Mouse (Mus musculus) myocyte (in vitro differentiated cells): ENCODE results near the gene Etfbkmt.

Experiments
- CEBPB ChIP-seq: IDR thresholded peaks from 2 replicates; pipeline ENCODE4 v1.6.1; 2011; ENCODE audit warnings: mild to moderate bottlenecking, moderate library complexity; ENCODE audit not compliant: poor library complexity, insufficient read depth, severe bottlenecking
- E2F4 ChIP-seq: IDR thresholded peaks from one replicate; pipeline ENCODE4 v1.6.1; 2011; ENCODE audit warnings: mild to moderate bottlenecking, control low read depth, moderate library complexity; ENCODE audit not compliant: insufficient read depth
- MAX ChIP-seq: IDR thresholded peaks from one replicate; pipeline ENCODE4 v1.6.1; 2011; ENCODE audit warnings: low read depth, mild to moderate bottlenecking, control low read depth
- MYOD1 ChIP-seq, 3 experiments: IDR thresholded peaks; one replicate each; pipeline ENCODE4 v1.6.1; 2011; ENCODE audit warnings: control low read depth in 2 of 3, low read depth in 2 of 3, mild to moderate bottlenecking in 2 of 3, moderate library complexity in 1 of 3; ENCODE audit not compliant: insufficient read length in 2 of 3, control insufficient read depth in 1 of 3
- MYOG ChIP-seq, 3 experiments: IDR thresholded peaks; one replicate each; pipeline ENCODE4 v1.6.1; 2011; ENCODE audit warnings: control low read depth in 2 of 3, low read depth in 2 of 3, mild to moderate bottlenecking in 2 of 3; ENCODE audit not compliant: insufficient read length in 2 of 3, control insufficient read depth in 1 of 3, insufficient read depth in 1 of 3
- POLR2A ChIP-seq: IDR thresholded peaks from one replicate; pipeline ENCODE4 v1.6.1; 2011; ENCODE audit warnings: low read depth, mild to moderate bottlenecking, control low read depth, moderate library complexity; ENCODE audit not compliant: insufficient read length
- POLR2AphosphoS2 ChIP-seq: IDR thresholded peaks from one replicate; pipeline ENCODE4 v1.6.1; 2011; ENCODE audit warnings: low read depth, control low read depth; ENCODE audit not compliant: insufficient read length
- REST ChIP-seq: IDR thresholded peaks from one replicate; pipeline ENCODE4 v1.6.1; 2011; ENCODE audit warnings: mild to moderate bottlenecking, control low read depth, moderate library complexity; ENCODE audit not compliant: insufficient read depth, insufficient read length
- SRF ChIP-seq: IDR thresholded peaks from one replicate; pipeline ENCODE4 v1.6.1; 2011; ENCODE audit warnings: low read depth; ENCODE audit not compliant: control insufficient read depth, insufficient read length
- TCF12 ChIP-seq: IDR thresholded peaks from one replicate; pipeline ENCODE4 v1.6.1; 2011; ENCODE audit warnings: mild to moderate bottlenecking, control low read depth; ENCODE audit not compliant: poor library complexity, insufficient read depth, severe bottlenecking
- TCF3 ChIP-seq: IDR thresholded peaks from one replicate; pipeline ENCODE4 v1.6.1; 2011; ENCODE audit warnings: low read depth, control low read depth; ENCODE audit not compliant: insufficient read length
- USF1 ChIP-seq: IDR thresholded peaks from one replicate; pipeline ENCODE4 v1.6.1; 2011; ENCODE audit warnings: low read depth, mild to moderate bottlenecking, control low read depth, moderate library complexity

DNA sequence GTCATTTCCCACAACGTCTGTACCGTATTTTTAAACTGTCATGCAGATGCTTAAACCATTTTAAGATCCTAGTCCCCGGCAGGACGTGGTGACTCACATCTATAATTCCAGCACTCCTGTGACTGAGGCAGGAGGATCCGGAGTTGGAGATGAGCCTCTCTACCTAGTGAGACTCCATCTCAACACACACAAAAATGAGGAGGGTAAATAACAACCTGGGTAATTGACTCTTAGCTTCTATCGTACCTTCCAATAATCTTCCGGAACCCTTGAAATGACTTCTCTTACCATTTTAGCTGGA is 37.8 kb upstream of the Etfbkmt start:
- TF ChIP-seq MYOD1 (IDR thresholded peaks at IDR 0.05; ENCODE audit: control insufficient read depth in 1 of 3, insufficient read length in 2 of 3, low read depth in 2 of 3) = no peak
- TF ChIP-seq CEBPB = no peak
- TF ChIP-seq USF1 = no peak
- no peak for TF ChIP-seq MAX
- no peak for TF ChIP-seq TCF12
- TF ChIP-seq POLR2A = no peak
- TF ChIP-seq MYOG (IDR thresholded peaks at IDR 0.05; ENCODE audit: control insufficient read depth in 1 of 3, insufficient read depth in 1 of 3, insufficient read length in 2 of 3, low read depth in 2 of 3) = no peak
- TF ChIP-seq E2F4 = no peak
- no peak for TF ChIP-seq POLR2AphosphoS2
- TF ChIP-seq TCF3 = no peak
- TF ChIP-seq REST = no peak
- TF ChIP-seq SRF = no peak
